Mouse (Mus musculus) erythroblast, embryonic 14.5 days (primary cell): ENCODE results near the gene Zfp853.

Source experiments
- GATA1 ChIP-seq: IDR thresholded peaks from 2 replicates; pipeline ENCODE4 v1.6.1; 2012; ENCODE audit warnings: low read length, inconsistent platforms, mixed read lengths
- TAL1 ChIP-seq: IDR thresholded peaks from 3 replicates; pipeline ENCODE4 v1.6.1; 2012; ENCODE audit warnings: low read length, inconsistent platforms, mixed read lengths

- TF ChIP-seq TAL1 (no peak), GATA1 (no peak)
Measured at GRCm38 (mm10) chr5:143309916-143310315, 16.5 kb upstream of the Zfp853 start.
